Mouse (Mus musculus): ENCODE results near the gene Nufip1.
A peak's percentile ranks its signal among the peaks of the same experiment; 100 is the strongest.
"Not testable (repeated sequence)": the region's sequence is repeated elsewhere in the genome, so short reads cannot be mapped to it uniquely, and the experiment has no call there.

Gene Nufip1

GRCm38 (mm10) chr14:76145248-76145647, 34.6 kb downstream of the Nufip1 start:
- no peak for DNase-seq (ENCODE audit: low spot score)

- DNase-seq (ENCODE audit: low spot score) = no peak
Observed at GRCm38 (mm10) chr14:76145868-76146267, 35.2 kb downstream of the Nufip1 start.

DNA sequence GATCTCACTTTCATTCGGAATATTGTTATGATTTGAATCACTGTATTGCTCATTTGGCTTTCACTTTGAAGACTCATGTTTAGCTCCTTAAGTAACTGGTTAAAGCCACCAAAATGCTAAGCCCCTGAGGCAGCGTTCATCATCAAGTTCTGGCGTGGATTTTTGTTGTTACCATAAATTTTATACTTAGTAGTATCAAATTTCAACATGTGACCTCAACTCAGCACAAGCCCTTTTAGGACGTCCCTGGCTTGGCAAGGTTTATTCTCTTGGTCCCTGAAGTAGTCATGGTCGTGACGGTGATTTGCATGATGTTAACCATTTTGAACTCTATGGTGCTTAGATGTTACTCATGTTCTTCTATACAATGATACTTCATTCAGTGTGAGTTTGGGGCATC, 36.4 kb downstream of the Nufip1 start:
- no peak for DNase-seq (ENCODE audit: low spot score)

DNA sequence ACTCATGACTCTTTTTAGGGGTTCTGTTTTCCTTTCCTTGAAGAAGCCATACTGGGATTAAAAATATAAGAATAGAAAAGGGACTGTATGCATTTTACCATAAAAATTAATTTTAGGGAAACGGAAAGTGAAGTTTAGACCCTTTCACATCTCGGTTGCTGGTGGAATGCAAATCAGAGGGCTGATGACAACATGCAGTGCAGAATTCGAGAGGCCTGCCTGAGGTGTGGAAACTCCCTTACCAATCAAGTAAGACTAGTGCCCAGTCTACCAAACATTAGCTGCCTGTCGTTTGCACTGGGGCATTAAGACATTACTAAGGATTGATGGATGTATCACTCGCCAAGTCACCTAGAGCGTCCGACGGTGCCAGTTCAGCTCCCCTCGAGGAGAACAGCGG, 37.6 kb downstream of the Nufip1 start:
- no peak for DNase-seq (ENCODE audit: low spot score)

DNA sequence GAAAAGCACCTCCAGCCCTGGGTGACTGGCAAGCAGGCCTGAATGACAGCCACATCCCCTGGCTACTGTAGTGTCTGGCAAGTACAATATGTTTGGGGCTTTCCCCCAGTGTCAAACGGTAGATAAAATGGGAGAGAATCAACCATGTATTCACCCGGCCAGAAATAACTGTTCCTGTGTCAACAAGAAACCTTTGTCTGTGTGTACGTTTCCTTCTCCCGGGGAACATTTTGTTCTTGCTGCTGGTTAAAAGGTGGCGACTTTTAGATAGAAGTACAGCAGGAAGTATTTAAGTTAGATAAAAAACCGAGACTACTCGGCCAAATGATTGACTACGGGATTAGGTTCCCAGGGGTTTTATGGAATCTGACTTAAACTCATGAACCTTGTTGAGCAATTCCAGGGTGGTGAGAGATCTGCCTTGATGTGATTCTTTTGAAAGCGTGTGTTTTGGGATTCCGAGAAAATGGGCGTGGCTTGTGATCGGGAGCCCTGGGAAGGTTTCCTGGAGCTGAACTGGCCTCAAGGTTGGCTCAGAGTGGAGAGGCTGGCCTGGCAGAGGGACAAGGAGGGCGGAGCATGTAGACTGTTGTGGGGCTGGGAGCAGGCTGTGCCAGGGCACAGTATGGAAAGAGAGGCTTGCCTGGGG, 39.0 kb downstream of the Nufip1 start:
- peak; percentile 94 for DNase-seq (ENCODE audit: low spot score)

DNA sequence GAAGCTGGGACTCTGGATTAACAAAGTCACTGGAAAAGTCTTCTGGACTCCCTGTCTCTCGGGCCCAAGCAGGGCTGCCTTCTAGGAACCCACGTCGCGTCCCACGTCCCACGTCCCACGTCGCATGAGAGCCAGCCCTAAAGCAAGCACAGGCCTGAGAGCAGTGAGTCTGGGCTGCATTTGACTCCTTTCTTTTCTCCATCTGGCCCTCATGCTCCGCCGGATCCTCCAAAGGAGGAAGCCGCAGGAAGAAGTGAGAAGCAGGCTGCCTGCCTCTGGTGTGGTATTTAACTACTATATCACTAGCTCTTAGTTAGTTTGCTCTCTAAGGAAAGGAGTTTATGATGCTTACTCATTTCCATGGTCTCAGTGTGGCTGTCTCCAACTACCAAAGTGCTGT, 39.8 kb downstream of the Nufip1 start:
- no peak for DNase-seq (ENCODE audit: low spot score)

DNA sequence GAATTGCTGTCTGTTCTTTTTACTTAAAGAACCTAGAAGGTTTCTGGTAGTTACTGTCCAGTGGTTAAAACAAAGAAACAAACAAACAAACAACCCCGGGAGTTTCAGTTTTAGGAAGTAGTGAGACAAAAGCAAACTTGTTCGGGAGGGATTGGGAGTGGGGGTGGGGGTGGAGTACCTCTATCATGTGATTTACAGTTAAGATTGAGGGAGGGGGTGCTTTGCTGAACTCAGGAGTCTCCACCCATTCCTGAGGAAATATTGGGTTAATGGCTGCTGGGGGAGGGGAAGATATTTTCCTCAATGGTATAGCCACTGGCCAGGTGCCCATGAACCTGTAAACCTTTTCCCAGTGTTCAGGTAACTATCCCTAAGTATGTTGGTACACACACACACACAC, 40.3 kb downstream of the Nufip1 start:
- DNase-seq (ENCODE audit: low spot score) = no peak

DNA sequence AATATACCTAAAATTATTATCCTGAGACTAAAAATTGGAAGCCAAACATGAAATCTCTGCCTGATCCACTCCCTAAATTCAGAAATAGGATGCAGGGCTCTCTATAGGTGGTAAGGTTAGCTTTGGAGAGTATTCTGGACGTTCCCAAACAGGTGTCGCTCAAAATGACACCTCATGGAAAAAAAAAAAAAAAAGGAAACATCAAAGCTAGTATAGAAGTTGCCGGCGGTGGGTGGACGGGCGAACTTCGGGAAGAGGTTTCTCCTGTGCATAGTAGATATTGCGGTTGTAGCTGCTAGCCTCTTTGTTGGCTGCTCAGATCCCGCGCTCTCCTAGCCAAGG, 41.1 kb downstream of the Nufip1 start:
- no peak for DNase-seq (ENCODE audit: low spot score)

DNA sequence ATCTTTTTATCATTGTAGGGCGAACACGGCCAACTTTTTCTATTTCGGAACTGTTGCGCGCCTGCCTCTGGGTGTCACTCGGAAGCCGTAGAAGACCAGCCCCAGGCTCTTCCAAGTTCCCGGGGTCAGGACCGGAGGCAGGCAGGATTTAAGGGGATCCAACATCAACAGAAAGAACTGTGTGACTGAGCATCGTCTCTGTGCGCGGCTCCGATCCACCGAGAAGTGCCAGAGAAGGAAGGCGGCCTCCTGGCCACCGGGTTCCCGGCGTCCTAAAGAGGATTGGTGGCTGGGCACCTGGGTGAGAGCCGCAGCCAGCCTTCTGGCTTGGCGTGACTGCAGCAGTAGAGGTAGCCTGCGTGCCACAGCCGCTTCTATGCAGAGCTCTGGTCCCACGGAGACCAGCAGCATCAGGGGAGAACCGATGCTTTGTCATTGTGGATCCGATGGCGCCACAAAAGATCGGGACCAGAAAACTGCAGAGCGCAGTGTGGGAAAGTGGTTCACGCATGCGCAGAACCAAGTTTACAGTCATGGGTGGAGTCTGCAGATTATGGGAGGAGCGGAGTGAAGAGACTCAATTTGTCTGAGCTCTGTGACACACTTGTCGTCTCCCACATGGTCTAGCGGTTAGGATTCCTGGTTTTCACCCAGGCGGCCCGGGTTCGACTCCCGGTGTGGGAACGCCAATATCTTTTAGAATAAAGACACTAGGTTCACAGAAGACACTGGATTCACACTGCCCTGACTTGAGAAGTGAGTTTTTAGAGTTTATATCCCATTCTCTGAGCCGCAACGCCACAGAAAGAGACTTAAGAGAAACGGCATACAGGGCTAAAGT, 41.7 kb downstream of the Nufip1 start:
- DNase-seq (ENCODE audit: low spot score) = peak; percentile 95

DNA sequence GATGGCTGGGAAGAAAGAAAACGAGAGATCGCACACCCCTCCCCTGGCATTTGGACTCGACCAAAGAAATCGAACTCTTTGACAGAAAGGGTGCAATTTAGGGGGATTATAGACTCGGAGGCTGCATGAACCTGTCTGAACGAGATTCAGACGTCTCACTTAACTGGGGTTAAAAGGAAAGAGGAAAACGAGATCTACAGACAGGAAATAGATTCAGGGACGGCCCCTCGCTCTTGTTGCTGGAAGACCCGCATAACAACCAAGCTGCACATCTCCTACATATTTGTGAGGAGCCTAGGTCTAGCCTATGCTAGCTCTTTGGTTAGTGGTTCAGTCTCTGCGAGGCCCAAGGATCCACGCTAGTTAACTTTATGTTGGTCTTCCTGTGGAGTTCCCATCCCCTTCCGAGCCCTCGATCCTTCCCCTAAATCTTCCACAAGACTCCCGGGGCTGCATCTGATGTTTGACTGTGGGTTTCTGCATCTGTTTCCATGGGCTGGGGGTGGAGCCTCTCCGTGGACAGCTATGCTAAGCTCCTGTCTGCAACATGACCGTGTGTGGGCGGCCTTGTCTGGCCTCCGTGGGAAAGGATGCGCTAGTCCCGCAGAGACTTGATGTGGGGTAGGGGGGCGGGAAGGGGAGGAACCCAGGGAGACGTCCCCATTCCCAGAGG, 42.4 kb downstream of the Nufip1 start:
- DNase-seq (ENCODE audit: low spot score) = peak; percentile 49

- no peak for DNase-seq (ENCODE audit: low spot score)
Observed at GRCm38 (mm10) chr14:76153828-76154227, 43.1 kb downstream of the Nufip1 start.

GRCm38 (mm10) chr14:76158192-76158785, 47.6 kb downstream of the Nufip1 start:
- no peak for DNase-seq (ENCODE audit: low spot score)

GRCm38 (mm10) chr14:76160580-76160979, 49.9 kb downstream of the Nufip1 start:
- not testable (repeated sequence) for DNase-seq (ENCODE audit: low spot score)

- DNase-seq (ENCODE audit: low spot score) = no peak
Observed at GRCm38 (mm10) chr14:76164236-76164635, 53.5 kb downstream of the Nufip1 start.

DNA sequence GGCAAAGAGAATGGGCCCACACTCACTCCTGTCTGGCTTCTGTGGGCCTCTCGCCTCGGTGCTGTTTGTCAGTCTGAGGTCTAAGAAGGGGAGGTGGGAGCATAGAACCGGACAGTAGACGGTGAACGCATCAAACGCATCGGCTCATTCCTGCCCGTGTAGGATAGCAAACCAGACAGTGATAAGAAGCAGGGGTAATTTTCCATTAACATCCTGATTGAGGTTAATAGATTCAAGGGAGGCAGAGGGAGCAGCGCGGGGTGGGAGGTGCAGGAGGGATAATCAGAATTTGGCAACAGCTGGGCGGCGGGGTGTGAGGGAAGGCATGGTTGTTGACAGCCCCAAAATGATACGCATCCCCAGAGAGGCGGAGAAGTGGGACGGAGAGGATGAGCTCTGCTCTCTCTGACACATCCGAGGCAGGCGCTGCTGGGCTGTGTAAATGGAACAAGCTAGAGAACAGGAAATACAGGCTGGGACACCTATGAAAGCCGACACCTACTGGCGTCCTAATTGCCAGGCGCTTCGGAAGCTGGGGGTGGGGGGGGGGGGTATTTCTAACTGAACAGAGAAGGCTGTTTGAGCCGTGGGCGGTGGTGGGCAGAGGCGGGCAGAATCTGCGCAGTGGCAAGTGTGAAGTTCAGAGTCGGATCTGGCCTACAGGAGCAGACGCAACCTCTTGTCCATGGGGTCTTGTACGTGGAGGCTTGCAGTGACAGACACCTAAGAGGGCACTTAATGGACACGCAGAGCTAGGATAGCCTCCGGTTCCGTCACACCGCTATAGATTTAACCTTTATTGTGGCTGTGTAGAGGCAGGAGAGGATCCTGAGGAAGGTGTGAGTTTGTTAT, 54.4 kb downstream of the Nufip1 start:
- no peak for DNase-seq (ENCODE audit: low spot score)

GRCm38 (mm10) chr14:76169876-76170466, 59.3 kb downstream of the Nufip1 start:
- no peak for DNase-seq (ENCODE audit: low spot score)

DNA sequence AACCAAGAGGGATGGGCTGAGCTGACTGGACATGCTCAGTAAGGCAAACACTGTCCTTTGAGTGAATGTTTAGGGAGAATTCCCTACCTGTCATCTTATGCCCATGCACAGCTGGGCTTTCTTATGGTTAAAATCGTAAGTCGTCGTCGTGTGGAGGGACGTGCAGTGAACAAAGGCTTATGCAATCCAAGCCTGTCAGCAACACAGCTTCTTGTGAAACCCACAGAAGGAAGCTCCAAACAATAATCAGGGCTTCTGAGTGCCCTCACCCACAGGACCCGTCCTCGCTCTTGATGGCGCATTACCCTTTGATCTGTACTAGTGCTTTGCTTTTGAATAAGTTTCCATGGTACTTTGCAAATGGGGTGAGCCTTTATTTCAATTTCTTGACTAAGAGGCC, 60.6 kb downstream of the Nufip1 start:
- no peak for DNase-seq (ENCODE audit: low spot score)

- no peak for DNase-seq (ENCODE audit: low spot score)
Observed at GRCm38 (mm10) chr14:76174328-76174727, 63.6 kb downstream of the Nufip1 start.

DNA sequence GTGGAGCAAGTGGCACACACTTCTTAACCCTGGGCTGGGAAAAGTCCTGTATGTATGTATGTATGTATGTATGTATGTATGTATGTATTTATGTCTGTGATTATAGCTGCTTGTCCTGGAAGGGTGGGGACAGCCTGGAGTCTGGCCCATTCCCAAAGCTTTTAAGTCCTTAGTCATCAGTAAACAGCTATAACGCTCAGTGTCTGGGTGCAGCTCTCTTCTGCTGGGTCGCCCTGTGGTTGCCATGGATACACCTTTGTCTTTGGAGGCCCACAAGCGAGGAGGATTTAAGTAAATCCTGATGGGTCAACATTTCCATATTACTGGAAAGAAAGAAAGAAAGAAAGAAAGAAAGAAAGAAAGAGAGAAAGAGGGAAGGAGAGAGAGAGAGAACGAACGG, 65.1 kb downstream of the Nufip1 start:
- DNase-seq (ENCODE audit: low spot score) = no peak

- no peak for DNase-seq (ENCODE audit: low spot score)
Observed at GRCm38 (mm10) chr14:76177230-76177629, 66.5 kb downstream of the Nufip1 start.

DNA sequence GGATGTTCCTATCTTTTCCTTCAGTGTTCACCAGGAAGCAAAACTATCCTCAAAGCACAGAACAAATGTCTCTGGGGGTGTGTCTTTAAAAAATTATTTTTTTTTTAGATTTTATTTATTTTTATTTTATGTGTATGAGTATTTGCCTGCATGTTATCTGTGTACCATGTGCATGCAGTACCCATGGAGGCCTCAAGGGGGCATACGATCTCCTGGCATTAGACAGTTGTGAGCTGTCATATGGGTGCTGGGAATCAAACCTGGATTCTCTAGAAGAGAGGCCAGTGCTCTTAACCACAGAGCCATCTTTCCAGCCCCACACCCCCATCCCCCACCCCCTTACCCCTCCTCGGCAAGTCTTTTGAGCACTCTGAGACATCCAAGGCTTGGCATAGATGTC, 67.8 kb downstream of the Nufip1 start:
- DNase-seq (ENCODE audit: low spot score) = no peak
